Mouse (Mus musculus) right cerebral cortex, postnatal 25 days (tissue): ENCODE data around the gene Yod1.

ENCODE experiments used
- DNase-seq: peaks from one replicate; pipeline ENCODE4 v3.0.0; 2022

Gene Yod1

GRCm38 (mm10) chr1:130770981-130771494 lies 53.9 kb downstream of the Yod1 start:
- DNase-seq = no peak
